Mouse (Mus musculus): Measurements from ENCODE around the gene Abr. TPM values are rescaled to one million over a fixed set of nuclear protein-coding genes. Genes with fewer than 3 reads are reported as not detected.

The Abr gene
- polyA plus RNA-seq, 1 experiment, result 81.3 TPM

GRCm38 (mm10) chr11:76639269-76639985, 17.3 kb upstream of the Abr start:
- Histone ChIP-seq H3K36me3 (ENCODE audit: control insufficient read depth, insufficient read depth) (no peaks in the 10 kb centered on the region), H3K4me2 (ENCODE audit: low read depth) (no peak overlapping the region), H3K4me3 (no peak overlapping the region), H3K27me3 (ENCODE audit: control insufficient read depth, insufficient read depth, insufficient read length) (no peaks in the 10 kb centered on the region), H3K79me2 (ENCODE audit: control insufficient read depth, insufficient read depth) (no peaks in the 10 kb centered on the region), H3ac (ENCODE audit: control insufficient read depth, insufficient read length) (no peak overlapping the region)
- TF ChIP-seq TCF12 (IDR thresholded peaks at IDR 0.05; ENCODE audit: insufficient read depth, poor library complexity, severe bottlenecking) (no peak), MYOG (IDR thresholded peaks at IDR 0.05; ENCODE audit: control insufficient read depth in 1 of 3, insufficient read depth in 1 of 3, insufficient read length in 2 of 3, low read depth in 2 of 3) (no peak), MYOD1 (IDR thresholded peaks at IDR 0.05; ENCODE audit: control insufficient read depth in 1 of 3, insufficient read length in 2 of 3, low read depth in 2 of 3) (no peak), REST (IDR thresholded peaks at IDR 0.05; ENCODE audit: insufficient read depth, insufficient read length) (no peak), POLR2AphosphoS2 (IDR thresholded peaks at IDR 0.05; ENCODE audit: insufficient read length, low read depth) (no peak), POLR2A (IDR thresholded peaks at IDR 0.05; ENCODE audit: insufficient read length, low read depth) (no peak), SRF (IDR thresholded peaks at IDR 0.05; ENCODE audit: control insufficient read depth, insufficient read length, low read depth) (no peak), CEBPB (IDR thresholded peaks at IDR 0.05; ENCODE audit: insufficient read depth, poor library complexity, severe bottlenecking) (no peak), USF1 (IDR thresholded peaks at IDR 0.05; ENCODE audit: low read depth) (no peak), MAX (IDR thresholded peaks at IDR 0.05; ENCODE audit: low read depth) (no peak), E2F4 (IDR thresholded peaks at IDR 0.05; ENCODE audit: insufficient read depth) (no peak), TCF3 (IDR thresholded peaks at IDR 0.05; ENCODE audit: insufficient read length, low read depth) (no peak)

GRCm38 (mm10) chr11:76630487-76630886, 8.4 kb upstream of the Abr start:
- H3K79me2 ChIP-seq (ENCODE audit: control insufficient read depth, insufficient read depth), result no peaks in the 10 kb centered on the region
- H3K4me2 ChIP-seq (ENCODE audit: low read depth), result no peak overlapping the region
- no peak overlapping the region for H3K4me3 ChIP-seq
- H3K27me3 ChIP-seq (ENCODE audit: control insufficient read depth, insufficient read depth, insufficient read length), result no peaks in the 10 kb centered on the region
- TF ChIP-seq POLR2A (IDR thresholded peaks at IDR 0.05; ENCODE audit: insufficient read length, low read depth) (no peak), TCF3 (IDR thresholded peaks at IDR 0.05; ENCODE audit: insufficient read length, low read depth) (no peak), REST (IDR thresholded peaks at IDR 0.05; ENCODE audit: insufficient read depth, insufficient read length) (no peak), USF1 (IDR thresholded peaks at IDR 0.05; ENCODE audit: low read depth) (no peak), MYOD1 (IDR thresholded peaks at IDR 0.05; ENCODE audit: control insufficient read depth in 1 of 3, insufficient read length in 2 of 3, low read depth in 2 of 3) (no peak), TCF12 (IDR thresholded peaks at IDR 0.05; ENCODE audit: insufficient read depth, poor library complexity, severe bottlenecking) (no peak), MAX (IDR thresholded peaks at IDR 0.05; ENCODE audit: low read depth) (no peak), CEBPB (IDR thresholded peaks at IDR 0.05; ENCODE audit: insufficient read depth, poor library complexity, severe bottlenecking) (no peak), E2F4 (IDR thresholded peaks at IDR 0.05; ENCODE audit: insufficient read depth) (no peak), SRF (IDR thresholded peaks at IDR 0.05; ENCODE audit: control insufficient read depth, insufficient read length, low read depth) (no peak), POLR2AphosphoS2 (IDR thresholded peaks at IDR 0.05; ENCODE audit: insufficient read length, low read depth) (no peak), MYOG (IDR thresholded peaks at IDR 0.05; ENCODE audit: control insufficient read depth in 1 of 3, insufficient read depth in 1 of 3, insufficient read length in 2 of 3, low read depth in 2 of 3) (no peak)
- no peak overlapping the region for H3ac ChIP-seq (ENCODE audit: control insufficient read depth, insufficient read length)
- H3K36me3 ChIP-seq (ENCODE audit: control insufficient read depth, insufficient read depth), result no peaks in the 10 kb centered on the region

- Histone ChIP-seq H3K27me3 (ENCODE audit: control insufficient read depth, insufficient read depth, insufficient read length) (no peaks in the 10 kb centered on the region), H3ac (ENCODE audit: control insufficient read depth, insufficient read length) (no peak overlapping the region), H3K36me3 (ENCODE audit: control insufficient read depth, insufficient read depth) (no peaks in the 10 kb centered on the region), H3K4me3 (no peak overlapping the region), H3K4me2 (ENCODE audit: low read depth) (no peak overlapping the region), H3K79me2 (ENCODE audit: control insufficient read depth, insufficient read depth) (no peaks in the 10 kb centered on the region)
- TF ChIP-seq POLR2AphosphoS2 (IDR thresholded peaks at IDR 0.05; ENCODE audit: insufficient read length, low read depth) (no peak), MAX (IDR thresholded peaks at IDR 0.05; ENCODE audit: low read depth) (no peak), SRF (IDR thresholded peaks at IDR 0.05; ENCODE audit: control insufficient read depth, insufficient read length, low read depth) (no peak), E2F4 (IDR thresholded peaks at IDR 0.05; ENCODE audit: insufficient read depth) (no peak), REST (IDR thresholded peaks at IDR 0.05; ENCODE audit: insufficient read depth, insufficient read length) (no peak), MYOG (IDR thresholded peaks at IDR 0.05; ENCODE audit: control insufficient read depth in 1 of 3, insufficient read depth in 1 of 3, insufficient read length in 2 of 3, low read depth in 2 of 3) (no peak), CEBPB (IDR thresholded peaks at IDR 0.05; ENCODE audit: insufficient read depth, poor library complexity, severe bottlenecking) (no peak), TCF12 (IDR thresholded peaks at IDR 0.05; ENCODE audit: insufficient read depth, poor library complexity, severe bottlenecking) (no peak), USF1 (IDR thresholded peaks at IDR 0.05; ENCODE audit: low read depth) (no peak), MYOD1 (IDR thresholded peaks at IDR 0.05; ENCODE audit: control insufficient read depth in 1 of 3, insufficient read length in 2 of 3, low read depth in 2 of 3) (no peak), TCF3 (IDR thresholded peaks at IDR 0.05; ENCODE audit: insufficient read length, low read depth) (no peak), POLR2A (IDR thresholded peaks at IDR 0.05; ENCODE audit: insufficient read length, low read depth) (no peak)
Measured at GRCm38 (mm10) chr11:76630023-76630422, 7.9 kb upstream of the Abr start.

GRCm38 (mm10) chr11:76628613-76629012, 6.5 kb upstream of the Abr start:
- H3K4me2 ChIP-seq (ENCODE audit: low read depth), result no peak overlapping the region
- TF ChIP-seq POLR2AphosphoS2 (IDR thresholded peaks at IDR 0.05; ENCODE audit: insufficient read length, low read depth) (no peak), SRF (IDR thresholded peaks at IDR 0.05; ENCODE audit: control insufficient read depth, insufficient read length, low read depth) (no peak), USF1 (IDR thresholded peaks at IDR 0.05; ENCODE audit: low read depth) (no peak), POLR2A (IDR thresholded peaks at IDR 0.05; ENCODE audit: insufficient read length, low read depth) (no peak), MAX (IDR thresholded peaks at IDR 0.05; ENCODE audit: low read depth) (no peak), CEBPB (IDR thresholded peaks at IDR 0.05; ENCODE audit: insufficient read depth, poor library complexity, severe bottlenecking) (no peak), MYOG (IDR thresholded peaks at IDR 0.05; ENCODE audit: control insufficient read depth in 1 of 3, insufficient read depth in 1 of 3, insufficient read length in 2 of 3, low read depth in 2 of 3) (no peak), E2F4 (IDR thresholded peaks at IDR 0.05; ENCODE audit: insufficient read depth) (no peak), REST (IDR thresholded peaks at IDR 0.05; ENCODE audit: insufficient read depth, insufficient read length) (no peak), TCF12 (IDR thresholded peaks at IDR 0.05; ENCODE audit: insufficient read depth, poor library complexity, severe bottlenecking) (no peak), TCF3 (IDR thresholded peaks at IDR 0.05; ENCODE audit: insufficient read length, low read depth) (no peak), MYOD1 (IDR thresholded peaks at IDR 0.05; ENCODE audit: control insufficient read depth in 1 of 3, insufficient read length in 2 of 3, low read depth in 2 of 3) (no peak)

More at GRCm38 (mm10) chr11:76628613-76629012, 6.5 kb upstream of the Abr start:
- Histone ChIP-seq H3K79me2 (ENCODE audit: control insufficient read depth, insufficient read depth) (no peaks in the 10 kb centered on the region), H3ac (ENCODE audit: control insufficient read depth, insufficient read length) (no peak overlapping the region), H3K36me3 (ENCODE audit: control insufficient read depth, insufficient read depth) (no peaks in the 10 kb centered on the region), H3K4me3 (no peak overlapping the region), H3K27me3 (ENCODE audit: control insufficient read depth, insufficient read depth, insufficient read length) (no peaks in the 10 kb centered on the region)
